Mouse (Mus musculus) right cerebral cortex, postnatal 36 days (tissue): ENCODE data around the gene Mfsd13b.
"Not testable (repeated sequence)": the region's sequence is repeated elsewhere in the genome, so short reads cannot be mapped to it uniquely, and the experiment has no call there.

Experiments used
- DNase-seq, 2 experiments: peaks; one replicate each; pipeline ENCODE4 v3.0.0; 2022; ENCODE audit warnings: low spot score in 2 of 2, mixed read lengths in 1 of 2

Mfsd13b gene

DNA sequence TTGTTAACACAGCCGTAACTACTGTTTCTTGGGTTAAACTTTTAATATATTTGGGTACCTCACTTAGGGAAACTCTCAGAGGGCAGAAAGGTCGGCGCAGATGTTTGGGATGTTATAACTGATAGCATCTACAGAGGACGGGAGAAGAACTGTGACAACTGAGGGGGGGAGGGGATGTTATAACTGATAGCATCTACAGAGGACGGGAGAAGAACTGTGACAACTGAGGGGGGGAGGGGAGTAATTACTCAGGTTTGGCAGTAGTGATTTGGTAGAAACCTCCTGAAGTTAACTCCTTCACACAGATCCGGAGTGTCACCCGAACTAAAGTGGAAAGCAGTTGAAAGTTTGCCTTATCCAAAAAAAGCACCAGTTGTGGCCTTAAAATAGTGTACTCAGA is 659 bp downstream of the Mfsd13b start:
- DNase-seq: no peak

DNA sequence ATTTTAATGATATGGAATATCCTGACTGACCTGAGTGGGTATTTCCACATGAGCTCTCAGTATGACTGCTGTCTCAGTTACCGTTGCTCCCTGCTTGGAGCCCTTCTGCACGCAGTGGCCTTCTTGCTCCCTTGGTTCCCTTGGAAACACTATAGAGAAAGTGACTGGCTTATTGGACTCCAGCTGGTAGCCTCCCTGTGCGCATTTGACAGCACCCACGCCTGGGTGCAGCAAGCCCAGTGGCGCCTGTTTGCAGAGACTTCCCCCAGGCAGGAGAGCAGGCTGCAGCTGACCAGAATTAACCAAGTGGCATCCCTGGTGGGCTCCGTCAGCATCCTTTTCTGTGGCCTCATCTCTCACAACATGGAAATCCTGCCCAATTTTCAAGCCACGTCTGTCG is 8.9 kb downstream of the Mfsd13b start:
- DNase-seq: peak in 1 of 2 experiments; percentile 2

DNA sequence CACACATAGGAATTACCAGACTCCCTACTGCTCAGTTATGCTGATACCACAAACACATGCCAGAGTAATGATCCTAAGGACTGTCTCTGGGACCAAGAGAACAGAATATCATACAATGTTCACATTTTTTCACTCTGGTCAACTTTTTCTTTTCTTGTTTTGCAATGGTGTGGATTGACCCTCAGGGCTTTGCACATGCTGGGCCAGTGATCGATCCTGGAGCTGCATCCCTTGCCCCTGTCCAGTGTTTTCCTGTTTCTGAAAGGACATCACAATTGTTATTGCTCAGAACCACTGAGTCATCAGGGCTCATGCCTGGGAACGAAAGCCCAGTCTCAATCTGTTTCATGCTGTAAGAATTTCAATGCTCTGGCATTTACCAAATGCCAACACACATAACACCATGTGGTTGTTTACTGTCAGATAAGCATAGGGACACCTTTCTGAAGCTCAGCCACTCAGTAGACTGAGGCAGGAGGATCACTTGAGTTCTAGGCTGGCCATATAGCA is 16.8 kb downstream of the Mfsd13b start:
- DNase-seq: no peak

DNA sequence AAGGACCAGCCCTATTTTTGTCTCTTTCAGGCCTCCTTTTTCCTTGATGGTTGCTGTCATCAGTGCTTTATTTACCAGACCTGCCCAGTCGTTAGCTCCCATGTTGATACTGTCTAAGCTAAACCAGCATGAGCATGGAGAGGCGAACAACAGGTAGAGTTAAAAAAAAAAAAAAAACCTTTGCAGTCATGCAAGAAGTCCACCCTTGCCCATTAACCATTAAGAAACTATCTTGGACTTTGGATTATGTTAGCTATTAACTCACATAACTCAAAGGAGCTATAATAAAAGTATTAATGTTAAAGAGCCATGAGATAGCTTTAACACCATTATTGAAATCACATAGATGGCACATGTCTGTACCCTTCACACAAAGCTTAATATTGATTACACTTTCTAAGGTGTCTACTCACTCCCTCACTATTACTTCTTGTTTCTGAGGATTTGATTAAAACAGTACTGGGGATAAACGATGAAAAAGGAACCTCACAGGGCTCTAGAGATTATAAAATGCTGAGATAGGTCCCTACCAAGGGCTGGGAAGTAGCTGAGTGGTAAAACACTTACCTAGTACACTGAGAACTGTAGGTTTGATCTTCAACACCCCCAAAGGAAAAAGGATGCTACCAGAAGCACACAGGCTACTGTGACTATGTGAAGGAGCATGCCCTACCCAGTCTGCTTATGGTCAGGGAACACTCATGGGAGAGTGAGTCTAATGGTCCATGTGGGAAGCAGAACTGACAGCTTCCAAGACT is 17.9 kb downstream of the Mfsd13b start:
- no peak for DNase-seq

DNA sequence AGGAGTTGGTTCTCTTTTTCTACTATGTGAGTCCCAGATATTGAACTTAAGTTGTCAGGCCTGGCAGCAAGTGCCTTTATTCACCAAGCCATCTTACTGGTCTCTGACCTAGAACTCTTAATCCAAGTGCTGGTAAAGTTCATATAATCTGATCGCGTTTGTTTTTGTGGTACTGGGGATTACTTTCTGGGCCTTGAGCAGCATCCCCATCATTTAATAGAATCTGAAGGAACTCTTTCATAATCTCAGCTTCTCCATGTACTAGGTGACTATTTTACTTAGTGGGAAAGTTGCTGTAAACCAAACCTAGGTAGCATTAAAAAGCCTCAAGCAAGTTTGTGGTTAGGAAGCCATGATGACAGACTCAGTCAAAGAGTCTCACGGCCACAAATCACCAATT is 19.6 kb downstream of the Mfsd13b start:
- DNase-seq: no peak

DNA sequence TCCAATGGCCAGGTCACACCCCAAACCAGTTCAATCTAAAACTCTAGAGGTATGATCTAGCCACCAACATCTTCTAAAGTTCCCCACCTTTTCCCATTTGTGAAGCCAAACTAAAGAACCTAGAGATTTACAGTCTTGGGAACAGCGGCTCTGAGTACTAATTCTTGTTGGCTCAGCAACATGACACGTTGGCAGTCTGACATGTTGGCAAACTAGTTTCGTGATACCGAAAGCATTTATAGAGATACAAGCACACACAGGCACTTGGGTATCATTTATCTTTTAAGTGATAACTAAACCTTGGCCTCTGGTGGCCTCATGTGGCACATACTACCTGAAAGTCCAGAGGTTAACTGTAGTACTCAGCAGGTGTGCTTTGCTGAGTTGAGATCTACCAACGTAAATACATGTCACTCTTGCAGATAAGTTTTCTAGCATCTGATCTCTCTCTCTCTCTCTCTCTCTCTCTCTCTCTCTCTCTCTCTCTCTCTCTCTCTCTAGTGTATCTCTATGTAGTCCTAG is 20.2 kb downstream of the Mfsd13b start:
- no peak for DNase-seq

DNA sequence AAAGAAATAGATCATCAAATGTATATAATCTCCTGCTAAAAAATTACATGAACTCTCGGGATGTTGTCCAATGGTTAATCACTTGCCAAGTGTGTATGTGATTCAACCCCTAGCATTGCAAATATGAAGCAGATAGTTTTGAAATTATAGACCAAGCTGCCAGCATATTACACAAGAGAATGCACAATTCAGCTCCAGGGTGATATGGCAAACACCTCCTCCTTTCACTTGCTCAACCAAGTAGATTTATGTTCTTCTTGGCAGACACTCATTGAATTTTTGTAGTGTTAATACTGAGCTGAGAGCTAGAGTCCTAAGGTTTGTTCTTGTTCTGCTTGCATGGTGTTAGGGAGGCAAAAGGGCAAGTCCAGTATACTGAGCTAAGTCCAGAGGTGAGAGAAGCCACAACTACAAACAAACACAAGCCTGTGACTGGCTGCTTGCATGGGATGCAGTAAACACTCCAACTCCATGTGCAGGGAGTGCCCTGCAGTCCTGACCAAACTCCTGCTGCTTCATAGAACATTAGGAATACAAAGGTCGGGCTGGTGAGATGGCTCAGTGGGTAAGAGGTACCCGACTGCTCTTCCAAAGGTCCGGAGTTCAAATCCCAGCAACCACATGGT is 21.6 kb downstream of the Mfsd13b start:
- DNase-seq: no peak

DNA sequence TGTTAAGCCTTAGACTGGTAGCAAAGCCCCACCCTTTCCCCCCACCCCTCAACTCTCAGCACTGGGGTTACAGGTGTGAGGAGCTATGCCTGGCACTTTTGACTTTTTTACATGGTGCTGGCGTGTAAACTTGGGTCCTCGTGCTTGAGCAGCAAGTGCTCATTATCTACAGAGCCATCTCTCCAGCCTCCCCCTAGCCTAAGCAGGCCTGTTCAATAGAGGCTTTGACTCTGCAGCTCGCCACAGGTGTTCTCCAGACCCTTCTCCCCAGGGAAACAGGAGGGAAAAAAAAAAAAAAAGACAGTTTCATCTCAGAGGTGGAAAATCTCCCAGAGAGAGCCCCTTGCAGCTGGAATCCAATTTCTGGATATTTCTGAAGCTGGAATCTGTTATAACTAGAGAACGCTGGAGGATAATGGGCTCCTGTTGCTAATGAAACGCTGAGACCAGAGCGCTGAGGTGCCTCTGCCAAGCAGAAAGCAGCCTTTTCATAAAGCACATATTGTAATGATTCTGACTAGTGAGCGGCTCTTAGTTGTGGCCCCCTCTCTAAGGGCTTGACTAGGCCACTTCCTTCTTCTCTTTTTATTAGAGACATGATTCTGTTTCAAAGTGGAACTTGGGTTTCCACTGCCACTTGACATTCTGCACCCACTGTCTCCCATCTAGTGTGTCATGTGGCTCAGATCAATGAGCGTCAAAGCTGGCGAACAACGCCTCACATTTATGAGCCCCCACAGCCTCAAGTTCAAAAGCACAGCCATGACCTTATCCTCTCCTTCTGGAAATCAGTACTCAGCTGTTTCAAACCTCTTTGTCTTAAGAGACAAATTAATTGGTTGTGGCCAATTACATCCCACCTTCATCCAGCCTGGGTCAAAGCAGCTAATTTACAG is 29.7 kb downstream of the Mfsd13b start:
- no peak for DNase-seq

DNA sequence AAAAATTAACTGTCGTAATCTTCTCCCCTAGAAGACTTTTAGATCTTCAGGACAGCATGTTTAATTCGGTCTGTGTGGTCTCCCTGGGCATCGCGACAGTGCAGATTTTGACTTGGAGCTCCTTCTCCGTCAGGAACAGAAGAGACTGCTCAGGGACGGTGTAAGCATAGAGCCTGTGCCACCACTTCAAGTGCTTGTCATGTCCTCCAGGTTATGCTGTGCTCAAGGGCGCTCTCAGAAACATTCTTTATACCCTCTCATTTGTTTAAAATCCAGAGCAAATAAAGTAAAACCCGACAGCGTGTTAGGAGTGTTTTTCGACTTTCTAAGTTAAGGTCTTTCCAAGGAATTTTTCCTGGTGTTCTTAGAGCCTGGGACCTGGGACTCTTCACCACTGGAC is 32.2 kb downstream of the Mfsd13b start:
- DNase-seq: no peak

DNA sequence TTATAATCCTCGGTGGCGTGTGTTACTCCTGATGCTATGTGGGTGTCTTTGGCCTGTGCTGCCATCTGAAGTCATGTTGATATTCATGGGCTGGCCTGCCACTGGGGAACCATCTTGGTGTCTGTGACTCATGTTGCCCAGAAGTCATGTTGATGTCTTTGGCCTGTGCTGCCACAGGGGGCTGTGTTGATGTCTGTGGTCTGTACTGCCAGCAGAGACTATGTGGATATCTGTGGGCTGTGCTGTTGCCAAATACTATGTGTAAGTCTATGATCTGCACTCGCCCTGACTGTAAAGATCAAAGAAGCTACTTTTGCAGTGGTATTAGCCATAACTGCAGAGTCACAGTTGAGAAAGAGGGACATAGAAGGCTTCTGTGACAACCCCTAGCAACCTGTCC is 36.5 kb downstream of the Mfsd13b start:
- no peak for DNase-seq

DNA sequence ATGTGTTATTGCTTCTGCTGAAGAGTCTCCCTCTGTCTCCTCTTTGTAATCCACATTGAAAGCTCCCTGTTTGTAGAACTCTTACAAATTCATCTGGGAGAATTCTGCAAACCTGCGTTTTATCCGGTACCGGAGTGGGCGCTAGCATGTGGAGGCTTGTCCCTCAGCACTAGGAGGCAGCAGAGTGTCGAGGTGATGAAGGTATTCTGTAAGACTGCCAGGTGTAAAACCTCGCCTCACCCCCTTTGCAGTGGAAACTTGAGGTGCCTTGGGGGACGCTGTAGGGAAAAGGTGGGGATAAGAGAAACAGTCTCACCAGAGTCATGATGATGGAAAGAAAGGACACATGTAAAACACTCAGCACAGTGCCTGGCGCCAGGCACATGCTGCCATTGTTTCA is 38.0 kb downstream of the Mfsd13b start:
- DNase-seq: peak in 1 of 2 experiments; percentile 4

DNA sequence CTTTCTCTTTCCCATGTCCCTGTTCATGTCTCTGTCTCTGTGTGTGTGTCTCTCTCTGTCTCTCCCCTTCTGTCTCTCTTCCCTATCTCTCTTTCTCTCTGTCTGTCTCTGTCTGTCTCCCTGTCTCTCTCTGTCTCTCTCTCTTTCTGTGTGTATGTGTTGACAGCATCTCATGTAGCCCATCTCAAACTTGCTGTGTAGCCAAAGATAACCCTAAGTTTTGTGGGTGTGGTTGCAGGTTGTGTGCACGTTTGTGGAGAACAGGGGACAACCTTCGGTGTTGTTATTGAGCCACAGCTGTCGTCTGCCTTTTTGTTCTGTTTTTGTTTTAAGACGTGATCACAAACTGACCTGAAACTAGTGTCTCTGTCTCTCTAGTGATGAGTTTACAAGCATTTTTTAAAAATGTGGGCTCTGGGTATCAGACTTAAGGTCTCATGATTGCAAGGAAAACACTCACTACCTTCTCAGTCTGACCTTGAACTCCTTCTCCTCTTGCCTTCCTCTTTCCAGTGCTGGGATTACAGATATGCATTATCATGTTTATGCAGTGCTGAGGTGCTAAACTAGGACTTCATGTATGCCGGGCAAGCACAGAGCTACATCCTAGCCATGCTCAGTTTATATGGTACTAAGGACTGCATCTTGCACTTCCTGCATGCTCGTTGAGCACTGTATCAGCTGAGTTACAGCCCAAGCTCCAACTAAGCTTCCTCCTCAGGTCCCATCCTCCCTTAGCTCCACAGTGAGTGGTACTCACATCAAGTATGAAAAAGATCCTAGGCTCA is 43.1 kb downstream of the Mfsd13b start:
- DNase-seq: no peak

DNA sequence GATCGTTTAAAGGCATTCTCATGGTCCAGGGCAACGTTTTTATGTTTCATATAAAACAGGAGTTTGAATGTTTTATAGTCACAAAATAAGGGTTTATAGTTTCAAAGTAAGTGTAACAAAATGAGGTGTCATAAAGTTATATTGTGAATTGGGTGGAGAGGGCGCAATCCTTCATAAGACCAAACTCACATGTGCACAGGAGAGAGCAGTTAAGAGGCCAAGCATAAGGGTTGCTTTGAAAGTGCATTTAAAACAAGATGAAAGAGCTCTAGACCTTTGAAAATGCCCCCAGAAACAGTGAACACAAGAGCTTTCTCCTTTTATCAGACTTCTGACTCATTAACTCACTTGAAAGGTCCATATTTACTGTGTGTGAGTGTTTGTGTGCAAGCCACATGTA is 44.0 kb downstream of the Mfsd13b start:
- DNase-seq: no peak

DNA sequence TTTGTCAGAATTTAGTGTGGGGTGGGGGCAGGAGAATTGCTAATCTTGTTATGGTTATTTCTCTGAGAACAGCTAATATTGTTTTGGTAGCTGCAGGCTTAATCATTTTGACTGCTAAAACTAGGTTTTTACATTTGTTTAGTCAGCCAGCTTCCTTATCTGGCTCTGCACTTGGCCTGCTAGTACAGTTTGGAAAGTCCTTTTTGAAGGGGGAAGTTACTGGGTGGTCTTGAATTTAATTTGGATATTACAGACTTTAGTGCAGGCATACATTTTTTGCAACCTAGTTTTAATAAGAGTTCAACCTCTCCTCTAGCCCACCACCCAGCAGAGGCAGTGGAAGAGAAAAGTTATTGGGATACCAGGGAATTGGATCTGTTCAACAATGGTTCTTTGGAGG is 47.6 kb downstream of the Mfsd13b start:
- not testable (repeated sequence) for DNase-seq

DNA sequence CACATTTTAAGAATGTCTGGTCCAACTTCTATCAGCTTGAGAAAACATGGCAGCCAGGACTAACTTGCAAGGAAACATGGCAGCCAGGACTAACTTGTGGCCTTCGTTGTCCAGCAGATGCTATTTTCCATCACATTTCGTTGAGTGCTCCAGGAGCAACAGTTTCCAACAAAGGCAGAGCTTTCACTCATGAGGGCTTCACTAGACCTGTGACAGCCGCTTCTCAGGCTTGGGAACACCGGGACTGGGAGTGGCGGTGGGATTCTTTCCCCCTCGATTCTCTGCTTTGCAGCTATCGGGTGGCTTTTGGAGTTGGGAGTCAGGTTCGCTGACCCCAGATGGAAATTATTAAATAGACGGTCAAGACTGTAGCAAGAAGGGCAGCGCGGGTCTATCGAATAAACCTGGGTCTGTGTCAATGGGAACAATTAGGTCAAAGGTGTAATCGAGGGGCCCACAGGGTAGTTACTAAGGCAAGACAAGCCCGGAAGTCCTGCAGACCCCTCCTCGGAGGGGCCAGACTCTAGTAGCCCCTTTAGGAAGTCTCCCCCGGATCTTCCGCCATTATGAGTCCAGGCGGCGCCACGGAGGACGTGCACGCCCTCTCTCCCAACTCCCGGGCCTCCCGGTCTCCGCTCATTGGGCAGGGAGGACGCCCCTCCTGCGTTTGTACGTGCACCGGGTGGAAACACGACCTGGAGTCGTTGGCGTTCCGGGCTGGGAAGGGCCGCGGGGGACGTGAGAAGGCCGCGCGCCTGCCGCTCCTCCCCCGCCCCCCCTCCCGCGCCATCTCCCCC is 51.7 kb downstream of the Mfsd13b start, which contains the start of gene Mettl9:
Gene Mettl9 (plus strand): TSS at position 590 of the 797 bp plus-strand sequence.
- peak; percentile 85 for DNase-seq

DNA sequence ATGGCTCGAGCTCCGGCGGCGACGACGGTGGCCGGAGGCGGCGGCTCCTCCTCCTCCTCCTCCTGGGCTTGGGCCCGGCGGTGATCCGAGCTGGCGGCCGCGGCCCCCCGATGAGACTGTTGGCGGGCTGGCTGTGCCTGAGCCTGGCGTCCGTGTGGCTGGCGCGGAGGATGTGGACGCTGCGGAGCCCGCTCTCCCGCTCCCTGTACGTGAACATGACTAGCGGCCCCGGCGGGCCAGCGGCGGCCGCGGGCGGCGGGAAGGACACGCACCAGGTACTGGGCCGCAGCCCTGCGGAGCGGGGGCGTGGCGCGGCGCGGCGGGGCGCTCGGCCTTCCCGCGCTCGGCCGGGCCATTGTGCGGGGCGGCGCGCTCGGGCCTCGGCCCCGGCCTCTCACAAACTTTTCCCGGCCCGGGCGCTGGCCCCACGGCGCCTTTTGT is 52.4 kb downstream of the Mfsd13b start:
- peak in 1 of 2 experiments; percentile 38 for DNase-seq

DNA sequence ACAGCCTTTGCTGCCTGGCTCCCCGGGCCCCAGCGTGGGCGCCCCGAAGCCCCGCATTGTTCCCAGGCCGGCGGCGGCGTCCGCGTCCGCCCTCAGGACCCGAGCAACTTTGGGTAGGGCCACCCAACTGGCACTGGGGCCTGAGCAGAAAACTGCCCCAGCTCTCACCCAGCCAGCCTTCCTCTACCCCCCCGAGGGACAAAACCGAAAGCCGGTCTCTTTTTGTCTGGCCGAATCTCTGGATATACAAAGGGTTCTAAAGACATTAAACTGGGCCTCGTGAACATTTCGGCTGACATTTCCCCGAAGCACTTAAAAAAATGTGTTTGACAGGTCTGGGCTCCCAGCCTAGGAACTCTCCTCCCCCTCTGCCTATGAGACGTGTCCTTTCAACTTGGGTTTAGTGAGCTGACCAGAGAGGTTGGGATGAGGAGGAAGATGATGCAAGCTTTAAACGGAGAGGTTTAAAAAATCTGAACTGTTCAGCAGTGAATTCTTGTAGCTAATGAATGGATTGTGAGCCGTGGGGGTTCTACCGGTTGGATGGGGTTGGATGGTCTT is 52.9 kb downstream of the Mfsd13b start:
- DNase-seq: peak in 1 of 2 experiments; percentile 9

DNA sequence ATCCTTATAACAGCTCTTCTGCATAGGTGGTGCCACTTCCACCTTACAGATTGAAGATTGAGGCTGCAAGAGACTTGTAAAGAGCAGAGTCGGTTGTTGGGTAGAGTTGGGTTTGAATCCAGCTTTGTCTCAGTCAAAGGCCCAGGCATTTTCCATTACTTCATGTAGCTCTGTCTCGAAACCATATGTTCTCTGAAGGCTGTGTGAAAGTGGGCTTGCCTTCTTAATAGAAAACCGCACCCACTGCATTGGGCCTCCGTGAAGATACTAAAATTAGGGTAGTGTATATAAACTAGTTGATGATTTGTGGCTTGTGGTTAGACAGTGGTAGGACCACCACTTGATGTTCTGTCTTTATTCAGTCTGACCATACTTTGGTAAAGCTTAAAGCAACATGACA is 58.3 kb downstream of the Mfsd13b start:
- DNase-seq: no peak

DNA sequence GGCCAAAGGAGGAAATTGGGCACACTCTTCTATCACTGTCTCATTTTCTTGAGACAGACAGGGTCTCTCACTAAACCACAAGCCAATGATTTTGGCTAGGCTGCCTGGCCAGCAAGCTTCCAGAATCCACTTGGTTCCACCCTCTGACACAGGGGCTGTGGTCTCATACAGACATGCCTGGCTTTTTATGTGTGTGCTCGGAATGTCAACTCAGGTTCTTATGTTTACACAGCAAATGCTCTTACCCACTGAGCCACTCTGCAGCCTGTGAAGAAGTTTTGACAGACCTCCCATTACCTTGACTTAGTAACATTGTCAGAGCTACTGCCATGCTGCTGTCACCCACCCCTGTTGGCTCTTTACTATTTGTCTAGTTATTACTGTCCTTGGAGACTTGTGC is 59.7 kb downstream of the Mfsd13b start:
- DNase-seq: no peak

DNA sequence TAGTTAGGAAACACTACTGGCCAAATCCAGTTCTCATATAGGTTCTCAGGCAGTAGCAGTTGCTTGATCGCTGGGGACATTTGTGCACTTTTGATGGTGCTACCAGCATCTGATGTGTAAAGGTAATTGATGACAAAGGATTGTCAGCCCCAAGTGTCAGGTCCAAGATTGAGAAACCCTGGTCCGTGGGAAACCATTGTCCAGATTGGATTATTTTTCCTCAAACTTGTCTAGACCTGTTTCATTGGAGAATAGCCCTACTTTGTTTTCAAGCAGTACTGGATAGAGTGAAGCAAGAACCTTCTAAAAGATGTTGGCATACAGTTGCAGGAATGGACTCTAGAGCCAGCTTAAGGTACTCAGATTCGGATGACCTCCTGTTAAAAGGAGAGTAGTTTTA is 60.7 kb downstream of the Mfsd13b start:
- DNase-seq: no peak
